Mouse (Mus musculus): Measurements from ENCODE around the gene Tsnax. TPM values are rescaled to one million over a fixed set of nuclear protein-coding genes. Genes with fewer than 3 reads are reported as not detected.
A peak's percentile ranks its signal among the peaks of the same experiment; 100 is the strongest.

Tsnax gene
- polyA plus RNA-seq, 1 experiment from 2014 or later: 140 TPM

DNA sequence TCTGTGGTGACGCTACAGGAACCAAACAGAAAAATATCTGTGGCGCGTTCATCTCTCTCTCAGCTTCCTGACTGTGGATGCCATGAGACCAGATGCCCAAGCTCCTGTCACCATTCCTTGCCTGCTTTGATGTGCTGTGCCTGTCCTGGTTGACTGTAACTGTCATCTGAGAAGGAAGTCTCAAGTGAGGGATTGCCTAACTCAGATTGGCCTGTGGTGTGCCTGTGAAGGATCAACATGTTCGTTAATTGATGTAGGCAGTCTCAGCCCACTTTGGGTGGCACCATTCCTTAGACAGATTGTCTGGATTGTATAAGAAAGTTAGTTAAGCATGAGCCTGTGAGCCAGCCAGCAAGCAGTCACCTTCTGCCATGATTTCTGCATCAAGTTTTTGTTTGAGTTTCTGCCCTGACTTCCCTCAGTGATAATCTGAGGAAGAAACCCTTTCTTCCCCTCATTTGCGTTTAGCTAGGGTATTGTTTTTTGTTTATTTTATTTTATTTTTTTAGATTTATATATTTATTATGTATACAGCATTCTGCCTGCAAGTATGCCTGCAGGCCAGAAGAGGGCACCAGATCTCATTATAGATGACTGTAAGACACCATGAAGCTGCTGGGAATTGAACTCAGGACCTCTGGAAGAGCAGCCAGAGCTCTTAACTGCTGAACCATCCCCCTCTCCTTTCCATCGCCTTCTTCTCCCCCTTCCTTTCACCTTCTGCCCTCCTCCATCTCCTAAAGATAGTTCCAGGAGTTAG is 55.5 kb downstream of the Tsnax start:
- Histone ChIP-seq H3K4me1 (peaks cover 5% of the 10 kb centered on the region; the same call in 1 of the 2 replicates), H3K4me2 (replicated peaks) (no peak overlapping the region), H3K27ac (no peak overlapping the region), H3K9ac (no peak overlapping the region), H3K4me3 (no peak overlapping the region), H3K9me3 (no peaks in the 10 kb centered on the region), H3K27me3 (no peaks in the 10 kb centered on the region), H3K36me3 (no peaks in the 10 kb centered on the region)
- no peak for ATAC-seq (ENCODE audit: insufficient number of reproducible peaks, insufficient read depth, low FRiP score, low TSS enrichment)
- WGBS: 83% methylated on average over 6 of the region's 6 CpGs

DNA sequence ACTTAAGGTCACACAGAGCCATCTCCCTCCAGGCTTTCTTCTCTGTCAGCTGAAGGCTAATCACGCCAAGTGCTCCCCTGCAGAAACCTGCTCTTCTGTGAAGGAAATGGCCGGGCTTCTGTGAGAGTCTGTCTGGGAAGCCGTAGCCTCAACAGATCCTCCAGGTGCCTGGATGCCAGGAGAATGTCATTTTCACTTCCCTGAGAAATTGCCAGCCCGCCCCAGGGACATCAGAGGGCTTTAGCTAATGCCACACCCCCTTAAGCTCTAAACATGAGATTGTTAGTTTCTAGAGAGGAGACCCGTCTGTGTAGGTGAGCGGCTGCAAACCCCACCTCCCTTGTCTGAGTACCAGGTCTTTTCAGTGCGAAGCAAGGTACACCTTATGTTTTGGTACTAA is 56.5 kb downstream of the Tsnax start:
- no peaks in the 10 kb centered on the region for H3K9me3 ChIP-seq
- no peak overlapping the region for H3K9ac ChIP-seq
- H3K27ac ChIP-seq: no peak overlapping the region
- no peak overlapping the region for H3K4me3 ChIP-seq
- H3K4me2 ChIP-seq (replicated peaks): no peak overlapping the region
- WGBS: 67% methylated on average over 7 of the region's 7 CpGs
- peaks cover 5% of the 10 kb centered on the region; the same call in 1 of the 2 replicates for H3K4me1 ChIP-seq
- ATAC-seq (ENCODE audit: insufficient number of reproducible peaks, insufficient read depth, low FRiP score, low TSS enrichment): no peak
- no peaks in the 10 kb centered on the region for H3K27me3 ChIP-seq
- H3K36me3 ChIP-seq: no peaks in the 10 kb centered on the region

DNA sequence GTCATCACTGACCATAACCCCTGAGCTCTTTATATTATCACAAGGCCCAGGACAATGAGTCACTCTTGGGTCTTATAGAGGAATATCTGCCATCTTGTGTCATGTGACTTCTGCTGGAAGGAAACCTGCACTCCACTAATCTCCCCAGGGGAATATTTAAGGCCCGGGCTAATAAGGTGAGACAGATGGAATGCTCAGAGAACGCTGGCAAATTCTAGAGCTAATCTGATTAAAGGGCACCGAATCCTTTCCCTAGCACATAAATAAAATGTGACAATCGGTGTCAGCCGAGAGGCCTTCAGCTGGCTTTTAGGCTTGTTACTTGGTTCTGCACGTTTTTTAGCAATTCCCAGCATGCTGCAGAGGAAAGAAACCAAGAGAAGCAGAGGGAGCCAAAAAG is 56.9 kb downstream of the Tsnax start:
- H3K27ac ChIP-seq: no peak overlapping the region
- no peak overlapping the region for H3K4me2 ChIP-seq (replicated peaks)
- no peaks in the 10 kb centered on the region for H3K9me3 ChIP-seq
- peaks cover 5% of the 10 kb centered on the region; the same call in 1 of the 2 replicates for H3K4me1 ChIP-seq
- no peak for ATAC-seq (ENCODE audit: insufficient number of reproducible peaks, insufficient read depth, low FRiP score, low TSS enrichment)
- WGBS: 42% methylated on average over 6 of the region's 6 CpGs
- no peak overlapping the region for H3K9ac ChIP-seq
- no peak overlapping the region for H3K4me3 ChIP-seq
- H3K27me3 ChIP-seq: no peaks in the 10 kb centered on the region
- no peaks in the 10 kb centered on the region for H3K36me3 ChIP-seq

DNA sequence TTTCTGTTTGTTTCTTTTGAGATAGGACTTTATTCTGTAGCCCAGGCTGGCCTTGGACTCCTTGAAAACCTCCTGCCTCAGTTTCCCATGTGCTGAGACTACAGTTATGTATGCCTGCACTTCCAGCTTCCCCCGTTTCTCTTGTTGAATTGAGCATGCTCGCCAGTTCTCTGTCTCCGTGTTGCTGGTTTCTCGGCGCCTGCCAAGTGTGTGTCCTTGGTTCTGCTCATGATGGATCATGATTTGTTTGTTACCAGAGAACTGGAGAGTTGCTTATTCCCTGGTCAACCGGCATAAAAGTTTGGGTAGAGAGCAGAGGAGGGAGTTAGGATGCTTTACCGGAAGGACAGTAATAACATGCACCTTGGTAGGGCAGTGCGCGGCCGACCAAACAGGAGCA is 61.3 kb downstream of the Tsnax start:
- no peak overlapping the region for H3K27ac ChIP-seq
- no peaks in the 10 kb centered on the region for H3K36me3 ChIP-seq
- no peak overlapping the region for H3K4me2 ChIP-seq (replicated peaks)
- no peak overlapping the region for H3K4me3 ChIP-seq
- WGBS: 90% methylated on average over 10 of the region's 10 CpGs
- no peaks in the 10 kb centered on the region for H3K9me3 ChIP-seq
- H3K9ac ChIP-seq: no peak overlapping the region
- no peaks in the 10 kb centered on the region for H3K27me3 ChIP-seq
- no peak for ATAC-seq (ENCODE audit: insufficient number of reproducible peaks, insufficient read depth, low FRiP score, low TSS enrichment)
- no peaks in the 10 kb centered on the region for H3K4me1 ChIP-seq

DNA sequence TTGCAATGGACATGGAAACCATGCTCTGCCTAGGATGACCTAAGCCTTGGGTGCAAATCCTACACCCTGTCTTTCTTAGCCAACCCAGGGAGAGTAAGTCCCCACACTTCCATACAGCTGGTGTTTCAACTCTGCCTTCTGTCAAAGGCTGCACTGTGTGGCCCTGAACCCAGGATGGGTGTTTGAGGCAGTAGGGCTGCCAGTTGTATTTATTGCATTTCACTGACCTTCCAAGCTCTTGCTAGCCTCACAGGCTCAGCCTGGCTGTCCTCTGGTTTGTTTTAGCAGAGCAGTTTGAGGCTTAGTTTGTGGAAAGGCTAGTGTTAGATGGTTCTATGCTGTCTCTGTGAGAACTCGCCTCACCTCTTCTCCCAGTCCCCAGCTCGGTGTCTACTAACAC is 61.8 kb downstream of the Tsnax start:
- Histone ChIP-seq H3K27me3 (no peaks in the 10 kb centered on the region), H3K4me2 (replicated peaks) (no peak overlapping the region), H3K9ac (no peak overlapping the region), H3K4me3 (no peak overlapping the region), H3K27ac (no peak overlapping the region), H3K36me3 (no peaks in the 10 kb centered on the region), H3K4me1 (no peaks in the 10 kb centered on the region), H3K9me3 (no peaks in the 10 kb centered on the region)
- WGBS: 90% methylated on average over 2 of the region's 2 CpGs
- no peak for ATAC-seq (ENCODE audit: insufficient number of reproducible peaks, insufficient read depth, low FRiP score, low TSS enrichment)

DNA sequence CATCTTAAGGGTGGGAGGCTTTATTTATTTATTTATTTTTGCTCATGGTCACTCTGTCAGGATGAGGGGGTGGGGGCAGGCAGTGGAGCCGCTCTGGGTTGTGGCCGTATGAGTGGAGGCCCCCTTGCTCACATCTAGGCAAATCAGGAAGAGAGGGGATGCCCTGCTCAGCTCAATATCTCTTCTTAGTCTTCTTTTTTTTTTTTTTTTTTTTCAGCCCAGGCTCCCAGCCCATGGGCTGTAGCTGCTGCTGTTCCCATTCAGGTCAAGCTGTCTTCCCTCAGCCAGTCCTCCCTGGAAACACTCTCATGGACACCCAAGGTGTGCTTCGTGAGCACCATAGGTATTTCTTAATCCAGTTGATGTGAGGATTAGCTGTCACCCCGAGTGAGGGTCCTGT is 62.6 kb downstream of the Tsnax start:
- WGBS: 68% methylated on average over 4 of the region's 4 CpGs
- no peak for ATAC-seq (ENCODE audit: insufficient number of reproducible peaks, insufficient read depth, low FRiP score, low TSS enrichment)

DNA sequence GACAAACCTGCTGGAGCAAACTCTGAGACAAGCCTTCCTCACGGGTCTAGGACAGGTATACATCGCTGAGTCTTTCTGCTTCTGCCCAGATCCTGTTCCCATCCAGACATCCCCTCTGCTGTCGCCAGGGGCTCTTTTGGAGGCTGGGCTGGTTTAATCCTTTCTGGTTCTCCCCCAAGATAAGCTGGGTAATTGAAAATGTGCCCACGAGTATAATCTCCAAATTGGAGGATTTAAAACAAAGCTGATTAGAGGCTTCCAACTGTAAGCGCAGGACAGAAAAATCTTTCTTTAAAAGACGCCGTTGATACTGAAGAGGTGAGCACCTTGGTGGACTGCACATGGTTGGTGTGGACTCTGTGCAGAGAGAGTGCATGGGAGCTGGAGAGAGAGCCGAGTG is 64.5 kb downstream of the Tsnax start:
- H3K27ac ChIP-seq: no peak overlapping the region
- H3K27me3 ChIP-seq: no peaks in the 10 kb centered on the region
- no peak overlapping the region for H3K4me2 ChIP-seq (replicated peaks)
- H3K4me1 ChIP-seq: no peaks in the 10 kb centered on the region
- H3K36me3 ChIP-seq: no peaks in the 10 kb centered on the region
- H3K4me3 ChIP-seq: no peak overlapping the region
- H3K9me3 ChIP-seq: no peaks in the 10 kb centered on the region
- H3K9ac ChIP-seq: no peak overlapping the region
- 68% methylated on average over 8 of the region's 8 CpGs for WGBS
- ATAC-seq (ENCODE audit: insufficient number of reproducible peaks, insufficient read depth, low FRiP score, low TSS enrichment): no peak

More for the DNA sequence above, 62.6 kb downstream of the Tsnax start:
- H3K4me3 ChIP-seq: no peak overlapping the region
- H3K9me3 ChIP-seq: no peaks in the 10 kb centered on the region
- no peaks in the 10 kb centered on the region for H3K36me3 ChIP-seq
- H3K4me1 ChIP-seq: no peaks in the 10 kb centered on the region
- no peak overlapping the region for H3K4me2 ChIP-seq (replicated peaks)
- no peak overlapping the region for H3K9ac ChIP-seq
- no peaks in the 10 kb centered on the region for H3K27me3 ChIP-seq
- no peak overlapping the region for H3K27ac ChIP-seq

DNA sequence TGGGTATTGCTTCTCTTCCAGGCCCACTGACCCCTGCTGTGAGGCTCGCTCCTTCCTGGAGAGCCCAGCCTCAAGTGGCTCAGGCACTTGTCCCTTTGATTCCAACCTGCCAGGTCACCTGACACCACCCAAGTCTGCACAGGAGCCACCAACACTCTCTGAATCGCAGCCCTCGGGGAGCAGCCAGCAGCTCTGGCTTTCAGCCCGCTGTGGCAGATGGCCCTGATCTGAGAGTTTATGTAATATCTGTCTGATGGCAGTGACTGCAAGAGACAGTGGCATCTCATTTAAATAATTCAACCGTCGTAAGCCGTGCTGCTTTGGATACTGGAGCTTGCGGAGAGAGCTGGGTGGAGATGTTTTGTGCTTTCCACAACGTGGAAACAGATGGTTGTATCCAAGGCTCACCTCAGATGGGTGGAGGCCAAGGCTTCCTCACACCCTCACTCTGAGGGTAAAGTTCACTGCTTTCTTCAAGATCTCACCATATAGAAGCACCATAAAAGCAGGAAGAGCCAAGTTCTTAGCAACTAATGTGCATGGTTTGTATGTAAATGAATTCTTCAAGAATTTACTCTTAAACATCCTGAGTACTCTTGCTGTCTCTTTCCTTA is 66.1 kb downstream of the Tsnax start:
- no peak overlapping the region for H3K4me2 ChIP-seq (replicated peaks)
- no peaks in the 10 kb centered on the region for H3K9me3 ChIP-seq
- H3K4me1 ChIP-seq: peaks cover 5% of the 10 kb centered on the region
- H3K9ac ChIP-seq: no peak overlapping the region
- H3K27ac ChIP-seq: no peak overlapping the region
- ATAC-seq (ENCODE audit: insufficient number of reproducible peaks, insufficient read depth, low FRiP score, low TSS enrichment): no peak
- 54% methylated on average over 9 of the region's 9 CpGs for WGBS
- H3K27me3 ChIP-seq: no peaks in the 10 kb centered on the region
- H3K36me3 ChIP-seq: no peaks in the 10 kb centered on the region
- no peak overlapping the region for H3K4me3 ChIP-seq

DNA sequence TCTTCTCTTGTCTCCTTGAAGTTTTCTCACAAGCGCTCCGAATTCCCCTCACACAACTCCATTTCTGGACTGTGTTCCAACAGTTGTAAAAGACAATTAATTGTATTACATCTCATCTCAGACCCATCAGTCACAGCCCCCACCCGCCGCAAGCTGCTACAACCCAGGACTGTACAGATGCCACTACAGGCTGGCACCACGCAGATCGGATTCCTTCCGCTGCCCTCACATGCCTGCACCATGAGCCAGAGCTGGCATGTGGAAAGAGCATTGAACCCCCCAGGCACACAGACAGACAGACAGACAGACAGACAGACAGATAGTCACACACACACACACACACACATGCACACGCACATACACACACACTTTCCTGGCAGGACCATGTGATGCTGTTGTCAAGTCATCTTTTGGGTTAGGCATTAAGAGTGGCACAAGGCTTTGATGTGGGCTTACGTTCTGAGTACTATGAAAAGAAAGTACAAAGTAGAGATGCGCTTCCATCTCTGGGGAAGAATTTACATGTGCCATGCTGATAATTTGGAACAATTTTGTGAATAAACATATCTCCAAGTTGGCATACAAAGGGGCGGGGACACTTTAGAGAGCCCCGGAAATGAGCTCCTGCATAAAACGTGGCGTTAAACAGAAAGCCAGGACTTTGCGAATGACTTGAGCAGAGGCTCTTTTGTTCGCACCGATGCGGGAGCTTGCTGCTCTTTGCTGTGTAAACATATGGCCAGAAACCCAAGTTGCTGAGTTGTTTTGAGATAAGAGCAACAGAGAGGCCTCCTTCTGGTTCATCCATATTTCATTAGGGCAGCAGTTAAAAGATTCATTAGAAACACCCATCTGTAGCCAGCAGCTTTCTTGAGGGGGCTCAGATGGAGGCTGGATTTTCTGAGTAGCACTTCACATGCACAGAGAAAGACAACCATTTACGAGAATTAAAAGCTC is 67.9 kb downstream of the Tsnax start:
- no peak for ATAC-seq (ENCODE audit: insufficient number of reproducible peaks, insufficient read depth, low FRiP score, low TSS enrichment)
- Histone ChIP-seq H3K27ac (no peak overlapping the region), H3K27me3 (no peaks in the 10 kb centered on the region), H3K4me3 (no peak overlapping the region), H3K4me2 (replicated peaks) (no peak overlapping the region), H3K4me1 (peaks cover 7% of the 10 kb centered on the region), H3K9ac (no peak overlapping the region), H3K9me3 (no peaks in the 10 kb centered on the region), H3K36me3 (no peaks in the 10 kb centered on the region)
- 87% methylated on average over 19 of the region's 19 CpGs for WGBS

DNA sequence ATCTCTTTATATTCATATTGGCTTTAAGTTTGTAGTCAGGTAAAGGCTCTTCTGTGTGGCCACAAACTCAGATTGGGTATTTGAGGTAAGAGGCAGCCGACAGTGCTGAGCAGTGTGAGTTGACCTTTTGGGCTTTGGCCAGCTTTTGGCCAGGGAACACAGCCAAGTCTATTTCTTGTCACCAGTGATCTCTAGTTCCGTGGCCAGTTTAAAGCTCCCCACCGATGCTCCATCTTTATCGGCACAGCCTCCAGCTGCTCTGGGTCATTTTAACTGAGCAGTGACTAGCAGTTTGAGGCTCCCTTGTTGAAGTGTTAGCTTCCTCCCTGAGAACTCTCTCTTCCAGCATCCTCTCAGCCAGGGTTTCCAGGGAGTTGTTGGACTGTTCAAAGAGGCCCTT is 70.9 kb downstream of the Tsnax start:
- Histone ChIP-seq H3K27ac (peak overlapping the region; percentile 71; the same call in 1 of the 2 replicates), H3K36me3 (no peaks in the 10 kb centered on the region), H3K27me3 (no peaks in the 10 kb centered on the region), H3K4me1 (peaks cover 12% of the 10 kb centered on the region), H3K4me2 (replicated peaks) (no peak overlapping the region), H3K4me3 (no peak overlapping the region), H3K9ac (no peak overlapping the region), H3K9me3 (no peaks in the 10 kb centered on the region)
- 71% methylated on average over 4 of the region's 4 CpGs for WGBS
- no peak for ATAC-seq (ENCODE audit: insufficient number of reproducible peaks, insufficient read depth, low FRiP score, low TSS enrichment)

Data from embryonic facial prominence, embryonic 12.5 days (tissue).